In the genomic region with DNA sequence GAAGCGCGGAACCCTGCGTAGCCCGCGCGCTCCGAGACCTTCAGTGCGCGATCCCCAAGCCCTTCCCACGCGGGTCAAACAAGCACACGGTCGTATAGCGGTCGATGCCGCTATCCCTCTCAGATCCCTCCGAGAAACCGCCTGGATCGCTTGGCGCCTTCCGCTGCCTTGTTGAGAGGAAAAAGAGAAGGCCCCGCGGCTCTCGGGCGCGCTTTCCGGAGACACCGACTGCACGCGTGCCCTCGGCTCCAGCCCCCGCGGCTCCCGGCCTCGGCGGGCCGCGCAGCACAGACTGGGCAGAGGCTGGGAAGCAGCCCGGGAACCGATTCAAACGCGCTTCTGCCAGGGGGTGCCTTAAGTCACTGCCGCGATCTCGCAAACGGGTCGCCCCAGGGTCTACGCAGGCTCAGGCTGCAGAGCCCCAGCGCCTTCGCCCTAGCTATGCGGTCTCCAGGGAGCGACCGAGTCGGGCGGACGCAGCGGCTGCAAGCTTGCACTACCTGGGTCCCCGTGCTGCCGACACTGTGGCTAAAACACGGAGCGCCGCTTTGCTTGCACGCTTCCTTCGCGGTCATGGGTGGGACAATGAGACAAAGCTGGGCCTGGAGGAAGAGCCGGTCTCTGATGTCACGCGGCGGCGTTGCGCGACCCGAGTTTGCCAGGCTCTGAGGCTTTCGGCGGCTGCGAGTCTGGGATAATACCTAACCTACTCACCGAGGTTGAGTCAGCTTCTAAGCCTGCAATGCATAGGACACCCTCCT, we compare ENCODE assay signal across 8 mouse cellular contexts.
A peak's percentile ranks its signal among the peaks of the same experiment; 100 is the strongest.
DNase-seq lines count a peak whose midpoint lies in the region; ATAC-seq lines count a peak whose summit lies in the region.

No protein-coding gene starts in this region.

- no peak overlapping the region for H3K27ac ChIP-seq in heart, embryonic 13.5 days (replicated peaks)
- H3K27ac ChIP-seq in heart, embryonic 16.5 days (ENCODE audit: low read length) = no peak overlapping the region
- no peak overlapping the region for H3K27ac ChIP-seq in neural tube, embryonic 14.5 days (ENCODE audit: low read depth, low read length)

- peak overlapping the region; percentile 98 for H3K4me2 ChIP-seq in heart, embryonic 13.5 days
- peak overlapping the region; percentile 84 for H3K4me2 ChIP-seq in heart, embryonic 16.5 days (ENCODE audit: low read depth, low read length)
- peak overlapping the region; percentile 74 for H3K4me2 ChIP-seq in neural tube, embryonic 14.5 days (ENCODE audit: low read depth, low read length)

- DNase-seq in heart, adult 18-20 months = no peak
- peak; percentile 66 to 68 for DNase-seq in cerebellum, postnatal 10 days
- DNase-seq in left cerebral cortex, postnatal 4 days = peak; percentile 47
- DNase-seq in gastrocnemius, postnatal 36 days = no peak
- no peak for DNase-seq in urinary bladder, postnatal 25 days (ENCODE audit: low spot score)

- H3K4me1 ChIP-seq in heart, embryonic 13.5 days = peaks cover 12% of the 10 kb centered on the region
- H3K4me1 ChIP-seq in heart, embryonic 16.5 days (ENCODE audit: control insufficient read depth, insufficient read depth, low read length) = no peaks in the 10 kb centered on the region
- H3K4me1 ChIP-seq in neural tube, embryonic 14.5 days (ENCODE audit: control insufficient read depth, insufficient read depth, low read length) = 0 out of 2 replicates have a peak, but pooled peaks cover 3% of the 10 kb centered on the region

- H3K4me3 ChIP-seq in heart, embryonic 13.5 days = peak overlapping the region; percentile 61
- H3K4me3 ChIP-seq in heart, embryonic 16.5 days (ENCODE audit: low read length) = peak overlapping the region; percentile 52
- H3K4me3 ChIP-seq in neural tube, embryonic 14.5 days (ENCODE audit: low read depth, low read length) = peak overlapping the region; percentile 60

- no peaks in the 10 kb centered on the region for H3K9me3 ChIP-seq in heart, embryonic 13.5 days
- H3K9me3 ChIP-seq in heart, embryonic 16.5 days (replicated peaks; ENCODE audit: control insufficient read depth, low read length) = no peaks in the 10 kb centered on the region
- H3K9me3 ChIP-seq in neural tube, embryonic 14.5 days (ENCODE audit: control insufficient read depth, low read length) = no peaks in the 10 kb centered on the region

- ATAC-seq in heart, embryonic 13.5 days (ENCODE audit: extremely low read depth, insufficient number of reproducible peaks, low FRiP score, low TSS enrichment) = no peak
- ATAC-seq in heart, embryonic 16.5 days (replicated peaks; ENCODE audit: extremely low read depth, insufficient read depth, low FRiP score) = 0 out of 2 replicates have a peak, but pooled peaks have one; percentile 23
- peak; percentile 89 for ATAC-seq in neural tube, embryonic 14.5 days (ENCODE audit: low read depth)

- H3K27me3 ChIP-seq in heart, embryonic 13.5 days (replicated peaks) = peaks cover 64% of the 10 kb centered on the region
- peaks cover 34% of the 10 kb centered on the region for H3K27me3 ChIP-seq in heart, embryonic 16.5 days (ENCODE audit: control insufficient read depth, insufficient read depth, low read length)
- H3K27me3 ChIP-seq in neural tube, embryonic 14.5 days (ENCODE audit: control insufficient read depth, insufficient read depth, low read length) = peaks cover 32% of the 10 kb centered on the region

- 1% methylated on average over 77 of the region's 77 CpGs for WGBS in heart, embryonic 13.5 days
- under 1% methylated on average over 77 of the region's 77 CpGs for WGBS in heart, embryonic 16.5 days
- WGBS in neural tube, embryonic 14.5 days = under 1% methylated on average over 77 of the region's 77 CpGs

- intact Hi-C loops in left cerebral cortex, postnatal 4 days (cut with DNase I) = no loop called here
- intact Hi-C loops in gastrocnemius, postnatal 36 days (cut with DNase I) = no loop called here

- H3K9ac ChIP-seq in heart, embryonic 13.5 days = peak overlapping the region; percentile 74
- peak overlapping the region; percentile 42 for H3K9ac ChIP-seq in heart, embryonic 16.5 days (ENCODE audit: low read length)
- H3K9ac ChIP-seq in neural tube, embryonic 14.5 days (replicated peaks; ENCODE audit: low read depth, low read length) = peak overlapping the region; percentile 78

- no peaks in the 10 kb centered on the region for H3K36me3 ChIP-seq in heart, embryonic 13.5 days
- H3K36me3 ChIP-seq in heart, embryonic 16.5 days (ENCODE audit: control insufficient read depth, insufficient read depth) = no peaks in the 10 kb centered on the region
- H3K36me3 ChIP-seq in neural tube, embryonic 14.5 days (ENCODE audit: control insufficient read depth, insufficient read depth, low read length) = no peaks in the 10 kb centered on the region

Comparison
In these comparisons a context has a peak if more than half of its experiments do, and no peak if none do; other contexts are left out.
1. DNase-seq: peak in cerebellum, postnatal 10 days (2 of 2) and left cerebral cortex, postnatal 4 days (single experiment); none in heart, adult 18-20 months (0 of 2), gastrocnemius, postnatal 36 days (0 of 2) and urinary bladder, postnatal 25 days (single experiment).
2. Peak in every context shown above with its lines, with median percentiles within 50 percentile points of each other: H3K4me2 ChIP-seq, H3K4me3 ChIP-seq and H3K9ac ChIP-seq.